Mouse (Mus musculus) gastrocnemius, adult 18-20 months (tissue): ENCODE results near the gene Dlst. TPM values are rescaled to one million over a fixed set of nuclear protein-coding genes. Genes with fewer than 3 reads are reported as not detected.

Source experiments
- DNase-seq: peaks from one replicate; pipeline ENCODE4 v3.0.0; 2021; ENCODE audit warnings: low spot score
- total RNA-seq, 2 experiments: library from RNA; stranded (reverse); gene quantifications; 2 replicates each; pipeline ENCODE4 v1.2.3; 2021

Dlst gene
- total RNA-seq, 2 experiments from 2014 or later = 263 to 288 TPM

DNA sequence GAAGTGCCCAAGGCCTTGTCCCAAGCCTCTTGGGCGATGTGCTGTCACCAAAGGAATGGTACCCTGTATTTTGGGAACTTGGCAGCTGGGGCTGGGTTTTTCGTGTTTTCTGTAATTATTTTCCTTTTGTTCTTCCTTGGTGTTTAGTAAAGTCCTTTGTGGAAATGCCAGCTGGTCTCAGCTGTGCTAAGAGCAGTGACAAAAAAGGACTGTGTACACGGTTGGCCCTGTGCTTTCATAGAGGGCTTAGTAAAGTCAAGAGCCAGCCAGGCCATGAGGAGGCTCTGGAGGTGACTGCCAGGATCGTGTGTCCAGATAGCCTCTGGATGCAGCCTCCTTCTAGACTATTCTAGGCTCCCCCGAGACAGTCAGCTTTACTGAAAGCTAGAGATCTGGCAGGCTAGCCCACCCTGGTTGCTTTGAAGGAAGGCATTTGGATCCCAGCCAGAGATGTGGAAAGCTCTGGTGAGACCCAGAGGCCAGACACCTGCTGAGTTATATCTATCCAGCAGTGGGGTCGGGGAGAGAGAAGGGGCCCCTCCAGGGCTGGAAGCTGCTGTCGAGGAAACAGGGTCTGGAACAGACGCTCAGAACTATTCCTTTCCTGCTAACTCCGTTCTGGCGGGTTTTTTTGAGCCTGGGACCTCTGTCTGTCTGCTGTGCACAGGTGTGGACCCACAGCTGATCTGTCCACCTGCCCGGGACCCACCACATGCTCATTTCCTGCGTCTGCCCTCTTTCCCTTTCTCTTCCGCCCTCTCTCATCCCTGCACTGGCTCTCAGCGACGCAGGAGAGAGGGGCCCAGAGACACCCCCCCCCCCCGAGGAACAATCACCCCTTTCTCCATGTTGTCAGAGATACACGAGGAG is 71.1 kb downstream of the Dlst start:
- no peak for DNase-seq

- no peak for DNase-seq
Measured at GRCm38 (mm10) chr12:85182345-85182643, 71.7 kb downstream of the Dlst start.

DNA sequence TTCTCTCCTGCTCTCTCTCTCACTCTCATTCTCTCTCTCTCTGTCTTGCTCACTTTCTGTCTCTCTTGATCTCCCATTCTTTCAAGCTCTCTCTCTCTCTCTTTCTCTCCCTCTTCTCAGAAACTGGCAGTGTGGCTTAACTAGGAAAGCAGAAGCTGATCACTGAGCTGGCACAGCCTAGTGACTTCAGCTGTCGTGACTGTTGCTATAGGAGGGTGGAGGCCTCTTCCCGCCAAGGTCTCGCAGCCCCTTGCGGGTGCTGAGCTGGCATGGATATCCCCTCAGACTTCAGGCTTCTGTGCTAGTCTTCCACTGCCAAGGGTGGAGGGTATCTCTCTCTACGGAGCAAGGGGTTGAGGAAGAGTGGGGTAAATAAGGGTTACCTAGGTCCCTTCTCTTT is 72.3 kb downstream of the Dlst start:
- DNase-seq = no peak

DNA sequence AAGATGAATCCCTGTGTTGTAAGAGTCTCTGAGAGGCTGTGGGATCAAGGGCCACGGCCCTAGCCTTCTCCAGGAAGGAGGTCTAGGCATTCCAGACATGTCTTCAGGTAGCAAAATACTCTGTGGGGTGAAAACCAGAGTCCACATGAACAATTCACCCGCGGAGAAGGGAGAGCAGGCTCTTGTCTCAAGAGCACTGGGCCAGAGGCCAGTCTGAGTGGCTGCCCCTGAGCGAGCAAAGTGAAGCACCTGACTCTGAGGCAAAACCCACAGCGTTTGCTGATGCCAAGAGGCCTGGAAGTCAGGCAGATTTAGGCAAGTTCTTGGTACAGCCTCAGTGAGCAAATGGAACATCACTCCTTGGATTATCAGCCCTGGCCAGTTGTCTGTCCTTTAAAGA is 73.5 kb downstream of the Dlst start:
- no peak for DNase-seq

Other genes with a start within 250 kb of the Dlst start
- gene Ltbp2, start 234.3 kb upstream of the Dlst start, total RNA-seq = 1 to 10 TPM; 2.6 to 3.1 TPM
- 10 to 100 TPM; 29.7 to 32.1 TPM for gene Fcf1, start 139.9 kb upstream of the Dlst start, total RNA-seq
- gene Arel1, start 139.9 kb upstream of the Dlst start, total RNA-seq = 10 to 100 TPM; 25.5 to 29.4 TPM
- 10 to 100 TPM; 14.4 to 16.4 TPM for gene Ylpm1, start 114.5 kb upstream of the Dlst start, total RNA-seq
- gene Prox2, start 74 bp upstream of the Dlst start, total RNA-seq = 1 to 10 TPM; 1.9 to 3.4 TPM
- under 1 TPM; 0.39 to 1.00 TPM for gene Rps6kl1, start 40.4 kb downstream of the Dlst start, total RNA-seq
- 1 to 10 TPM; 1.7 to 1.8 TPM for gene Pgf, start 67.0 kb downstream of the Dlst start, total RNA-seq
- gene Eif2b2, start 108.6 kb downstream of the Dlst start, total RNA-seq = 10 to 100 TPM; 56.9 to 72.5 TPM
- 10 to 100 TPM; 10.4 to 10.7 TPM for gene Mlh3, start 159.8 kb downstream of the Dlst start, total RNA-seq
- 10 to 100 TPM; 47.9 to 54.1 TPM for gene Acyp1, start 177.6 kb downstream of the Dlst start, total RNA-seq
- 1 to 10 TPM; 1.7 to 1.8 TPM for gene Zc2hc1c, start 177.8 kb downstream of the Dlst start, total RNA-seq
- 100 to 1,000 TPM; 107 to 116 TPM for gene Nek9, start 228.5 kb downstream of the Dlst start, total RNA-seq